Mouse (Mus musculus) retina, postnatal 1 day (tissue): ENCODE measurements at regions not wholly inside any gene's neighbourhood (a gene's known extent, or its start where the extent isn't known, plus 50 kb on each side); places are given as distances from the start of the nearest gene placed in this dataset.
A peak's percentile ranks its signal among the peaks of the same experiment; 100 is the strongest.
"Not testable (repeated sequence)": the region's sequence is repeated elsewhere in the genome, so short reads cannot be mapped to it uniquely, and the experiment has no call there.

Experiments used
- DNase-seq: peaks from one replicate; pipeline ENCODE4 v3.0.0-alpha.2; 2012

GRCm38 (mm10) chr17:50407249-50407990, 101.8 kb upstream of the Plcl2 start:
- peak; percentile 51 for DNase-seq

- DNase-seq = no peak
These were observed 100.6 kb upstream of the Plcl2 start for GRCm38 (mm10) chr17:50408581-50408980.

GRCm38 (mm10) chr17:50409271-50409670, 99.9 kb upstream of the Plcl2 start:
- no peak for DNase-seq

GRCm38 (mm10) chr17:50409895-50410294, 99.3 kb upstream of the Plcl2 start:
- no peak for DNase-seq

GRCm38 (mm10) chr17:50410296-50410695, 98.9 kb upstream of the Plcl2 start:
- DNase-seq = no peak

- no peak for DNase-seq
These were observed 96.8 kb upstream of the Plcl2 start for GRCm38 (mm10) chr17:50412446-50412845.

GRCm38 (mm10) chr17:50413916-50414315, 95.3 kb upstream of the Plcl2 start:
- no peak for DNase-seq

- DNase-seq = no peak
These were observed 93.7 kb upstream of the Plcl2 start for GRCm38 (mm10) chr17:50415331-50416005.

- DNase-seq = no peak
These were observed 93.1 kb upstream of the Plcl2 start for GRCm38 (mm10) chr17:50416119-50416518.

GRCm38 (mm10) chr17:50416538-50417113, 92.6 kb upstream of the Plcl2 start:
- DNase-seq = no peak

GRCm38 (mm10) chr17:50418863-50419383, 90.3 kb upstream of the Plcl2 start:
- peak; percentile 29 for DNase-seq

GRCm38 (mm10) chr17:50419551-50419950, 89.7 kb upstream of the Plcl2 start:
- DNase-seq = not testable (repeated sequence)

- DNase-seq = no peak
These were observed 89.2 kb upstream of the Plcl2 start for GRCm38 (mm10) chr17:50419966-50420365.

- DNase-seq = no peak
These were observed 88.5 kb upstream of the Plcl2 start for GRCm38 (mm10) chr17:50420690-50421089.

- no peak for DNase-seq
These were observed 87.7 kb upstream of the Plcl2 start for GRCm38 (mm10) chr17:50421476-50421875.

GRCm38 (mm10) chr17:50425110-50425509, 84.1 kb upstream of the Plcl2 start:
- DNase-seq = no peak

GRCm38 (mm10) chr17:50425531-50425930, 83.7 kb upstream of the Plcl2 start:
- no peak for DNase-seq

GRCm38 (mm10) chr17:50426146-50426545, 83.1 kb upstream of the Plcl2 start:
- no peak for DNase-seq

GRCm38 (mm10) chr17:50427331-50428003, 81.7 kb upstream of the Plcl2 start:
- DNase-seq = peak; percentile 36

- no peak for DNase-seq
These were observed 81.1 kb upstream of the Plcl2 start for GRCm38 (mm10) chr17:50428004-50428560.

- DNase-seq = no peak
These were observed 76.6 kb upstream of the Plcl2 start for GRCm38 (mm10) chr17:50432559-50432958.

GRCm38 (mm10) chr17:50438960-50439359, 70.2 kb upstream of the Plcl2 start:
- DNase-seq = no peak

- DNase-seq = no peak
These were observed 69.8 kb upstream of the Plcl2 start for GRCm38 (mm10) chr17:50439365-50439764.
